Mouse (Mus musculus): Measurements from ENCODE around the gene Fam193a.

- no peak for TF ChIP-seq FLI1 (IDR thresholded peaks at IDR 0.05; ENCODE audit: low read length)
- no peak for TF ChIP-seq GATA1 (IDR thresholded peaks at IDR 0.05; ENCODE audit: borderline replicate concordance, low read length)
Measured at GRCm38 (mm10) chr5:34466079-34466478, 96.3 kb downstream of the Fam193a start.

Measured in megakaryocyte, embryonic 14.5 days (primary cell).